Mouse (Mus musculus): ENCODE results near the gene Slc25a35.
"Not testable (repeated sequence)": the region's sequence is repeated elsewhere in the genome, so short reads cannot be mapped to it uniquely, and the experiment has no call there.

Gene Slc25a35

GRCm38 (mm10) chr11:68967337-68968282 lies at the start of gene Slc25a35:
Gene Slc25a35 (plus strand): TSS chr11:68968131.
- in situ Hi-C loops (cut with MboI, MseI), result no loop called here

DNA sequence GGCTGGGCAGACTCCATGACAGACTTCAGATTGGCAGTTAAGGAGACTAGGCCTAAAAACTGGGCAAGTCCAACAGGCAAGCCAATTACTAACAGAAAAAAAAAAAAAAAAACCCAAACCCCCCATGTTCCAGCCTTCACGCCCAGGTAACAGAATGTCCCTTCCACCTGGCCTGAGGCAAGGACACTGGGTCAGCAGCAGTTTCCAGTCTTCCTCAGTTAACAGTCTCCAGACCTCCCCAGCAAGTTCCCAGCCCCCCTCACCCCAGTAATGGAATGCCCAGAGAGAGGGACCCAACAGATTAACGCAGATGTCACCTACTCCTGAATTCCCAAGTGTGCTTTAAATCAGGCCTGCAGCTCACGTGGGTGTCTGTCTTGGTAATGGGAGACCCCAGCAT lies 44.7 kb upstream of the Slc25a35 start:
- in situ Hi-C loops (cut with MboI, MseI), result no loop called here

DNA sequence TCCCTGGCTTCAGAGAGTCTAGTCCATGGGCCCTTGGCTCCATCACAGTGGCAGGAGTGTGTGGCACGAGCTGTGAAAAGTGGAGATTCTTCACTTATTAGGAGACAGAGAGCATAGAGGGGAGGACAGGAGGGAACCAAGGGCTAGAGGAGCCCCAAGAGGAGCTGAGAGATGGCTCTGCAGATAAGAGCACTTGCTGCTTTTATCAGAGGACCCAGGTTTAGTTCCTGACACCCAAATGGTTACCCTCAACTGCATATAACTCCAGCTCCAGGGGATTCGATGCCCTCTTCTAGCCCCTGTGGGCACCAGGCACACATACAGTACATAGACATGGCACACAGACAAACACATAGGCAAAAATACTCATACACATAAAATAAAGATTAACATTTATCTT lies 43.2 kb upstream of the Slc25a35 start:
- in situ Hi-C loops (cut with MboI, MseI), result no loop called here

- in situ Hi-C loops (cut with MboI, MseI), result no loop called here
Observed at GRCm38 (mm10) chr11:68926981-68927380, 41.0 kb upstream of the Slc25a35 start, which contains the start of gene Odf4. Gene Odf4 (minus strand): TSS chr11:68927081.

GRCm38 (mm10) chr11:68929947-68930346 lies 38.0 kb upstream of the Slc25a35 start:
- in situ Hi-C loops (cut with MboI, MseI), result no loop called here

- in situ Hi-C loops (cut with MboI, MseI), result no loop called here
Observed at GRCm38 (mm10) chr11:68933885-68934507, 33.9 kb upstream of the Slc25a35 start.

DNA sequence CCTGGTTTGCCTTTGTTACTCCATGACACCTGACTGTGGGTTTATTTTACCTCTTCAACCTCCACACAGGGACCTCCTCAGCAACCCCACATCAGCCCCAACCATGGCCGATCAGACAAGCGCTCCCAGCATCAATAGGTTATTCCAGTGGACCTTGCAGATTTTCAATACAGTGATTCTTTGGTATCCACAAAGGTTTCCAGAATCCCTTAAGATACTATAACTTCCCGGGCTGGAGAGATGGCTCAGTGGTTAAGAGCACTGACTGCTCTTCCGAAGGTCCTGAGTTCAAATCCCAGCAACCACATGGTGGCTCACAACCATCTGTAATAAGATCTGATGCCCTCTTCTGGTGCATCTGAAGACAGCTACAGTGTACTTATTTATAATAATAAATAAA lies 31.0 kb upstream of the Slc25a35 start:
- in situ Hi-C loops (cut with MboI, MseI), result not testable (repeated sequence)

GRCm38 (mm10) chr11:68939451-68940304 lies 28.3 kb upstream of the Slc25a35 start:
- in situ Hi-C loops (cut with MboI, MseI), result no loop called here

- in situ Hi-C loops (cut with MboI, MseI), result no loop called here
Observed at GRCm38 (mm10) chr11:68940516-68940915, 27.4 kb upstream of the Slc25a35 start.

DNA sequence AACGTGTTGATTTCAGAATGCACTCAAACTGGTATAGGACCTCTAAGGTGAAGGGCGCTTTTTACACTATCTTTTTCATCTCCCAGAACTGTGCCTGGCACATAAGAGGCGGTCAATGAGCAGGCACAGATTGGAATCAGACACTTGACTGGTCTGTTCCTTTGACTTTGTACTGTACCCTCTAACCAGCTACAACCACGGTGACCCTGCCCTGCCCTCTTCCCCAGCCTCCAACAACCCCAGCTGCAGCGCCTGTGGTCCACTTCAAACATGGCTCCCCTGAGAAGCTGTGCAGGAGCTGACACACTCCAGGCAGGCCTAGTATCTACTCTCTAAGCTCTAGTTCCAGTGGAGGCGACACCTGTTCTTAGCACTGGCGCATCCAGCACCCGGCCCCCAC lies 25.2 kb upstream of the Slc25a35 start:
- in situ Hi-C loops (cut with MboI, MseI), result no loop called here

DNA sequence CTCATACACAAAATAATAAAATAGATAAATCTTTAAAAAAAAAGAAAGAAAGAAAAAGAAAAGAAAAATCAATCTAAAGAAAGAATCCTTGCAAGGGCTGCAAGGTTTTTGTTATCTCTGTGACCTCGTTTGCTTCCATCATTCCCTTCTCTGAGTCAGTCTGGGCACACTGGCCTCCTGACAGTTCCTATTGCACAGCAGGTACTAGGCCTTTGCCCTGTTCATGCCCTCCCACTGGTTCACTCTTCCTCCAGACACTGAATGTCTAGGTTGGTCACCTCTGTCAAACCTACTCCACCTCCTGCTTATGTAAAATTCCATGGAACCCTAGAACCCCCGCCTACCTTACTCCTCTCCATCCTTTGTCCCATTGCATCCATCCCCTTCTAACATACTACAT lies 22.7 kb upstream of the Slc25a35 start:
- in situ Hi-C loops (cut with MboI, MseI), result loop anchor here (5.0 kb wide), 1 partner anchor 33 kb away; no protein-coding TSS in a partner anchor

- in situ Hi-C loops (cut with MboI, MseI), result loop anchor here (5.0 kb wide), 1 partner anchor 34 kb away; no protein-coding TSS in a partner anchor
Observed at GRCm38 (mm10) chr11:68946001-68946400, 21.9 kb upstream of the Slc25a35 start.

- in situ Hi-C loops (cut with MboI, MseI), result loop anchor here (5.0 kb wide), 1 partner anchor 35 kb away; no protein-coding TSS in a partner anchor
Observed at GRCm38 (mm10) chr11:68946806-68947440, 21.0 kb upstream of the Slc25a35 start.

DNA sequence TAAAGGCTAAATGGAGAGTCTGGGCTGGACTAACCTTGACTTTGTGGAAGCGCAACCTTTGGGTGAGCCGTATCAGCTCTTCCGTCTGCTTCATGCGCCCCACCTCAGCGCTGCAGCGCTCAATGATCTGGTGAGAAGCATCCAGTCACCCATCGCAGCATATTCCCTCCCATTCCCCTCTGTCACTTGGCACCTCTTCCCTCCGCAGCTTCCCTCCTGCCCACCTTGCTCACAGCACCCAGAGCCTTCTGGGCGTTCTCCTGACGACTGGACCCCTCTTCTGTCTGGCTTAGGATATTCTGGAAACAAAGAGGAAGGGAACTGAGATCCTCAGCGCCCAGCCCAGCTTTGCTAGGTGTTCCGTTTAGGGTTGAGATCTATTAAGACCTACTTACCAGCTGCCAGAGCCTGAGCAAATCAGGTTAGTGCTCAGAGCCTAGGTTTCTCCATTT lies 20.4 kb upstream of the Slc25a35 start:
- in situ Hi-C loops (cut with MboI, MseI), result loop anchor here (5.0 kb wide), 1 partner anchor 35 kb away; no protein-coding TSS in a partner anchor

DNA sequence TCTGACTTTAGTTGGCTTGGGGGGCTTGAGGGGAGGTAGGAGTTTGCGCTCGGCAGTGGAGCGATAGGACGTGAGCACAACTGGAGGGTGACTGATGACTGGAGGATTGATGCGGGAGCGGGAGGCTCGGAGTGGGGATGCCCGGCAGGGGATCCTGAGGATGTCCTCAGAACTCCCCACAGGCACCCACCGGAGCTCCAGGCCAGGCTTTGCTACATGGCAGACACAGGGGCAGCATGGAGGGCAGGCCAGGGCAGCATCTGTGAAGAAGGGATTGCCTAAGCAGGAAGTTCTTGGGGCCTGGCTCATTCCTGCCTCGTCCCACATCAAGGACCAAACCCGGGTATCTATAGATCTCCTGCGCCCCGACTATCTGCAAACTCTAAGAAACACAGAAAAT lies 14.0 kb upstream of the Slc25a35 start:
- in situ Hi-C loops (cut with MboI, MseI), result no loop called here

DNA sequence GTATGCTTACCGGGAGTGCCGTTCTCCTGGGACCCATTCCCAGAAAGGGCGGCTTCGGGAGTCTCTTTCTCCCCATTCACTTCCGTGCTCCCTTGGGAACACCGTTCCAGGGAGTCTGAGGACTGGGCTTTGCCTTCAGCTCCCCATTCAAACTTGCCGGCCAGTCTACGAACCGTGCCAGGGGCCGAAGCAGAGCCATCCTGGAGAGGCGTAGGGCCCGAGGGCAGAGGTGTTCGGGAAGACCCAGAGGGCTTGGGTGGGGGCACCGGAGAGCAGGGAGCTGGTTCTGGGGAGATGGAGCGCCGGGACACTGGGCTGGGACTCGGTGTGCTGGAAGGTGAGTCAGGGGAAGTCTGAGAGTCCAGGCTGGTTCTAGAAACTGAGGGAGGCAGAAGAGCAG lies 13.5 kb upstream of the Slc25a35 start:
- in situ Hi-C loops (cut with MboI, MseI), result no loop called here

- in situ Hi-C loops (cut with MboI, MseI), result no loop called here
Observed at GRCm38 (mm10) chr11:68955473-68955872, 12.5 kb upstream of the Slc25a35 start.

DNA sequence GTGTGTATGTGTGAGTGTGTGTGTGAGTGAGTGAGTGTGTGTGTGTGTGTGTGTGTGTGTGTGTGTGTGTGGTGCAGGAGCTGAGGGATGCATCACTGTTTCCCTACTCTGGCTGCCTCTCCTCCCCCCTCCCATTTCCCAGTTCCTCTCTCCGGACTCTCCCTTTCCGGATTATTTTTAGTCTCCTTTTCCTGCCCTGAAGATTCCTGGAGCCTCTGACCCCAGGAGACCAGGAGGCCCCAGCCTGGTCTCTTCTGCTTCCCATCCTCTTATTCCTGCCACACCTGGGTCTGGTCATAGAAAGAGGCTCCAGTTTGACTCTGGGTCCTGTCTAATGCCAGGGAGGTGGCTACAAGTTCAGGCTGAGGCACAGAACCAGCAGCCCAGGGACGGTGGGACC lies 11.8 kb upstream of the Slc25a35 start:
- in situ Hi-C loops (cut with MboI, MseI), result no loop called here

GRCm38 (mm10) chr11:68956697-68957096 lies 11.2 kb upstream of the Slc25a35 start:
- in situ Hi-C loops (cut with MboI, MseI), result no loop called here

GRCm38 (mm10) chr11:68957308-68957707 lies 10.6 kb upstream of the Slc25a35 start, which contains the start of gene Arhgef15:
Gene Arhgef15 (minus strand): TSS chr11:68957480.
- in situ Hi-C loops (cut with MboI, MseI), result no loop called here

GRCm38 (mm10) chr11:68957971-68958370 lies 10.0 kb upstream of the Slc25a35 start:
- in situ Hi-C loops (cut with MboI, MseI), result no loop called here
